ENCODE assay signal across 13 mouse cellular contexts in genomic region chr5:112595701-112596632, GRCm38 (mm10). TPM values are rescaled to one million over a fixed set of nuclear protein-coding genes. Genes with fewer than 3 reads are reported as not detected.
"Had no signal": no experiment of that assay in that cellular context is flagged by ENCODE, and none has a peak within 500 bp of the region (broad histone marks: within the 10 kb centered on the region; RNA-seq: fewer than 3 reads in every experiment).

No protein-coding gene starts in this region.

- H3K4me1 ChIP-seq: liver, embryonic 13.5 days had no signal

- H3K9me3 ChIP-seq: limb, embryonic 12.5 days; liver, embryonic 13.5 days; lung, embryonic 15.5 days had no signal

- H3K27me3 ChIP-seq: limb, embryonic 12.5 days; liver, embryonic 13.5 days; lung, embryonic 15.5 days had no signal

- H3K4me2 ChIP-seq: limb, embryonic 12.5 days; liver, embryonic 13.5 days; lung, embryonic 15.5 days had no signal

- H3K27ac ChIP-seq: limb, embryonic 12.5 days; liver, embryonic 13.5 days; lung, embryonic 15.5 days; macrophage; stomach, postnatal 0 days had no signal

- H3K36me3 ChIP-seq: limb, embryonic 12.5 days; liver, embryonic 13.5 days; lung, embryonic 15.5 days had no signal

- H3K9ac ChIP-seq: limb, embryonic 12.5 days; liver, embryonic 13.5 days; liver, postnatal 0 days; lung, embryonic 15.5 days had no signal

- ATAC-seq: liver, postnatal 0 days had no signal

- DNase-seq: kidney, adult 8-10 months; kidney, postnatal 25 days; layer of hippocampus, postnatal 36 days; liver; liver, embryonic 13.5 days; liver, postnatal 0 days; lung, postnatal 14 days; thymus, postnatal 4 days had no signal

- H3K4me3 ChIP-seq: limb, embryonic 12.5 days; liver, embryonic 13.5 days; lung, embryonic 15.5 days had no signal

RNA-seq across cellular contexts. Expression of gene Sez6l, which starts 19.0 kb away (rescaled TPM):
- total RNA-seq: neutrophil, adult 5-6 weeks had no signal
- polyA plus RNA-seq: liver, postnatal 0 days; macrophage had no signal
